Mouse (Mus musculus) brain, embryonic 14.5 days (tissue): ENCODE results near the gene Ccl4.

Experiments
- CTCF ChIP-seq: fragments of 200-500 bp; IDR thresholded peaks from 2 replicates; pipeline ENCODE4 v1.5.1; 2012; ENCODE audit warnings: inconsistent platforms, mild to moderate bottlenecking, moderate library complexity, borderline replicate concordance; ENCODE audit not compliant: insufficient read depth, insufficient read length; ENCODE audit errors: extremely low read depth
- POLR2A ChIP-seq: fragments of 200-500 bp; IDR thresholded peaks from 2 replicates; pipeline ENCODE4 v1.6.1; 2012; ENCODE audit warnings: mild to moderate bottlenecking, inconsistent platforms, borderline replicate concordance; ENCODE audit not compliant: poor library complexity, insufficient read depth, insufficient read length, severe bottlenecking; ENCODE audit errors: extremely low read depth

- TF ChIP-seq CTCF (no peak), POLR2A (no peak)
Measured at GRCm38 (mm10) chr11:83634898-83635297, 27.5 kb upstream of the Ccl4 start.
